Mouse (Mus musculus) liver, postnatal 0 days (tissue): ENCODE measurements around the gene Nfix. TPM values are rescaled to one million over a fixed set of nuclear protein-coding genes. Genes with fewer than 3 reads are reported as not detected.

ENCODE experiments used
- ATAC-seq: fragments of 200-750 bp; cut with Nextera tagmentation; 2 replicates; pipeline ENCODE4 v1.8.0; 2017; ENCODE audit warnings: mild to moderate bottlenecking, moderate library complexity
- DNase-seq: peaks from one replicate; pipeline ENCODE4 v3.0.0-alpha.2; 2016
- H3K27ac ChIP-seq: fragments of 300-500 bp; sonication (generic); 2 replicates; pipeline ENCODE4 v1.5.1; 2014; ENCODE audit warnings: antibody characterized with exemption, moderate library complexity, mild to moderate bottlenecking, low read depth
- H3K27me3 ChIP-seq: fragments of 300-500 bp; sonication (generic); 2 replicates; pipeline ENCODE4 v1.6.1; 2014; ENCODE audit warnings: low read length, control low read depth, mixed read lengths; ENCODE audit not compliant: insufficient read depth
- H3K36me3 ChIP-seq: fragments of 300-500 bp; sonication (generic); replicated peaks from 2 replicates; pipeline ENCODE4 v1.6.1; 2014; ENCODE audit warnings: mild to moderate bottlenecking, control low read depth, low read length, moderate library complexity, mixed read lengths; ENCODE audit not compliant: insufficient read depth
- H3K4me1 ChIP-seq: fragments of 300-500 bp; sonication (generic); 2 replicates; pipeline ENCODE4 v1.6.1; 2014; ENCODE audit warnings: antibody characterized with exemption, mild to moderate bottlenecking, control low read depth; ENCODE audit not compliant: insufficient read depth
- H3K4me2 ChIP-seq: fragments of 300-500 bp; sonication (generic); 2 replicates; pipeline ENCODE4 v1.6.1; 2014; ENCODE audit warnings: low read depth, mild to moderate bottlenecking, low read length, moderate library complexity, mixed read lengths
- H3K4me3 ChIP-seq: fragments of 300-500 bp; sonication (generic); 2 replicates; pipeline ENCODE4 v1.5.1; 2014; ENCODE audit warnings: low read depth, low read length
- H3K9ac ChIP-seq: fragments of 300-500 bp; sonication (generic); replicated peaks from 2 replicates; pipeline ENCODE4 v1.6.1; 2014; ENCODE audit warnings: mild to moderate bottlenecking, moderate library complexity
- H3K9me3 ChIP-seq: fragments of 300-500 bp; sonication (generic); 2 replicates; pipeline ENCODE4 v1.6.1; 2016; ENCODE audit warnings: mild to moderate bottlenecking, control low read depth, low read length, mixed read lengths
- CTCF ChIP-seq: sonication (generic); IDR thresholded peaks from 2 replicates; pipeline ENCODE4 v1.5.1; 2016; ENCODE audit warnings: antibody characterized with exemption, low read depth
- EP300 ChIP-seq: IDR thresholded peaks from 2 replicates; pipeline ENCODE4 v1.6.1; 2016; ENCODE audit warnings: antibody characterized with exemption, low read depth, mild to moderate bottlenecking
- WGBS: fragments of 180-500 bp; shearing (Covaris S2); extraction: QIAGEN DNeasy Blood & Tissue Kit; methylation state at CpG from one replicate; pipeline ENCODE4 v1.1.7; 2014; ENCODE audit not compliant: insufficient replicate concordance; 5-methylcytosine and 5-hydroxymethylcytosine counted together
- polyA plus RNA-seq: library from polyadenylated mRNA; unstranded; fragments of >200 nt; fragmentation: Nextera tagmentation; extraction: Ambion mirVana; gene quantifications from 2 replicates; pipeline ENCODE4 v1.2.1, GENCODE M21; 2015

Gene Nfix
- polyA plus RNA-seq, 1 experiment from 2014 or later = 4.7 TPM

DNA sequence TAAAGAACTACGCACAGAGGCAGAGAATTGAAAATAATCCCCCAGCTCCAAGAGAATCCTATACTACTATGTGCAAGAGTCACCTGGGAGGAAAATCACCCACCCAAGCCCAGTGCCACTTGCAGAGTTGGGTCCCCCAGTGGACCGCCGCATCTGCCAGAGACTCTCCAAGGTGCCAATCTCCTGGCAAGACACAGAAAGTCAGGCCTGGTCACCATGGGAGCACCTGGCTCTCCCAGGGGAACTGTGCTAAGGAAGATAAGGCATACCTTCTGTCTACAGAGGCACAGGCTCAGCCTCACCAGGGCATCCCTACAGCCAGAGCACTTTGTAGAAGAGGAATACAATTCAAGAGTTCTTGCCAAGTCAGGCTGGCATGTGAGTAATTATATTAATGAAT, 41.8 kb downstream of the Nfix start:
- H3K4me2 ChIP-seq = no peak overlapping the region
- no peaks in the 10 kb centered on the region for H3K36me3 ChIP-seq
- DNase-seq (no peak), ATAC-seq (no peak)
- H3K9ac ChIP-seq = no peak overlapping the region
- WGBS = 95% methylated on average over 3 of the region's 3 CpGs
- TF ChIP-seq CTCF = no peak
- no peak for TF ChIP-seq EP300
- H3K4me3 ChIP-seq = no peak overlapping the region
- H3K9me3 ChIP-seq = no peaks in the 10 kb centered on the region
- H3K4me1 ChIP-seq = no peaks in the 10 kb centered on the region
- no peak overlapping the region for H3K27ac ChIP-seq
- no peaks in the 10 kb centered on the region for H3K27me3 ChIP-seq

GRCm38 (mm10) chr8:84757501-84757900, 42.6 kb downstream of the Nfix start:
- Histone ChIP-seq H3K9ac (no peak overlapping the region), H3K4me1 (no peaks in the 10 kb centered on the region), H3K27ac (no peak overlapping the region), H3K27me3 (no peaks in the 10 kb centered on the region), H3K9me3 (no peaks in the 10 kb centered on the region), H3K4me3 (no peak overlapping the region), H3K36me3 (no peaks in the 10 kb centered on the region), H3K4me2 (no peak overlapping the region)
- DNase-seq (no peak), ATAC-seq (no peak)
- no peak for TF ChIP-seq EP300
- no peak for TF ChIP-seq CTCF
- WGBS = 70% methylated on average over 5 of the region's 5 CpGs

DNA sequence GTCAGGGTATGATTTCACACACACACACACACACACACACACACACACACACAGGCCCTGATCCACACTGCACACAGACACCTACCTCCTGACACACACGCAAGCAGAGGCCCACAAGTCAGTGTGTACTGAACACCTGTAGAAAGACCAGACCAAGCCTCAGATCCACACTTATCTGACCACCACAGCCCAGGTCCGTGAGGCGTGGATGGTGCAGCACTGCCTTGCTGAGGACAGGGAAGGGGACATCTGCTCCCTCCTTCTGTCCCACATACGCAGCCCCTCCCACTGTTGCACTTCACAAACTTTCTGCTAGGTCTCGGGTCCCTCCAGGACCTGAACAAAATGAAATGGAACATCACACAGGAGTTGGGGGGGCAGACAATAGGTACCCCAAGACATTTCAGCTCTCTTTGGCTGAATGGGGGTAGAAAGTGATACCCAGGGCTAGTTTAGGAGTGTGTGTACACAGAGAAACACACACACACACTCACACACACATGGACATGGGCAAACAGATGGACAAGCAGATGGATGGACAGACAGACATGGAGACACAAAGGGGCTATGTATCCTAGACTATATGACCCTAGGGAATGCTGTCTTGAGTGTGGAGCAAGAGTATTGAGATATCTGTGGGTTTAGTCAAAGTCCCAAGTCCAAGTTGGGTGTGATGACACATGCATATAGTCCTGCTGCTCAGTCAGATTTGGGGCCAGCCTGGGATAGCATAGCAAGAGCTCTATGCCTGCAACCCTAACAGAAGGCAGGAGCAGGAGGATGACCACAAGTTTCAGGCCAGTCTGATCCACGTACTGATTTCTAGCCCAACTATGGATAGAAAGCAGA, 47.2 kb downstream of the Nfix start:
- no peak for DNase-seq
- Histone ChIP-seq H3K4me3 (no peak overlapping the region), H3K9ac (no peak overlapping the region), H3K27me3 (no peaks in the 10 kb centered on the region), H3K4me2 (no peak overlapping the region), H3K36me3 (no peaks in the 10 kb centered on the region), H3K27ac (no peak overlapping the region), H3K9me3 (no peaks in the 10 kb centered on the region), H3K4me1 (no peaks in the 10 kb centered on the region)
- ATAC-seq = no peak
- 74% methylated on average over 6 of the region's 6 CpGs for WGBS
- TF ChIP-seq CTCF (no peak), EP300 (no peak)

GRCm38 (mm10) chr8:84749519-84749918, 50.6 kb downstream of the Nfix start:
- Histone ChIP-seq H3K4me3 (no peak overlapping the region), H3K4me2 (no peak overlapping the region), H3K36me3 (no peaks in the 10 kb centered on the region), H3K9ac (no peak overlapping the region), H3K9me3 (no peaks in the 10 kb centered on the region), H3K27ac (no peak overlapping the region), H3K27me3 (no peaks in the 10 kb centered on the region), H3K4me1 (peaks cover 12% of the 10 kb centered on the region)
- TF ChIP-seq EP300 = no peak
- TF ChIP-seq CTCF = no peak
- DNase-seq (no peak), ATAC-seq (no peak)
- WGBS = 79% methylated on average over 16 of the region's 16 CpGs

GRCm38 (mm10) chr8:84745032-84745925, 54.9 kb downstream of the Nfix start:
- Histone ChIP-seq H3K27me3 (no peaks in the 10 kb centered on the region), H3K4me2 (peak overlapping the region; percentile 30), H3K4me3 (no peak overlapping the region), H3K36me3 (no peaks in the 10 kb centered on the region), H3K27ac (no peak overlapping the region), H3K9ac (no peak overlapping the region), H3K4me1 (peaks cover 34% of the 10 kb centered on the region), H3K9me3 (no peaks in the 10 kb centered on the region)
- WGBS = 23% methylated on average over 16 of the region's 17 CpGs
- ATAC-seq (peak; percentile 65), DNase-seq (peak; percentile 61)
- peak; percentile 18; the same call in 1 of the 2 replicates for TF ChIP-seq CTCF
- no peak for TF ChIP-seq EP300
